Mouse (Mus musculus): Measurements from ENCODE around the gene Bcl7b.

- no peak for TF ChIP-seq CTCF (IDR thresholded peaks at IDR 0.05; ENCODE audit: insufficient read depth, low read depth, low read length)
- no peak for TF ChIP-seq POLR2A (IDR thresholded peaks at IDR 0.05; ENCODE audit: insufficient read depth, low read depth, low read length)
Measured at GRCm38 (mm10) chr5:135145532-135145931, 22.6 kb upstream of the Bcl7b start.

Measured in olfactory bulb, adult 2 months (tissue).